Mouse (Mus musculus) urinary bladder, postnatal 36 days (tissue): ENCODE measurements around the gene Gm10392.

Source experiments
- DNase-seq, 2 experiments: peaks; one replicate each; pipeline ENCODE4 v3.0.0; 2022; ENCODE audit warnings: low spot score in 2 of 2, mixed read lengths in 1 of 2

The Gm10392 gene

GRCm38 (mm10) chr11:77492311-77492871 lies 26.6 kb downstream of the Gm10392 start:
- DNase-seq: no peak

GRCm38 (mm10) chr11:77491502-77492291 lies 27.3 kb downstream of the Gm10392 start:
- DNase-seq: peak; percentile 61 to 63

- DNase-seq: peak; percentile 77 to 87
Observed at GRCm38 (mm10) chr11:77491123-77491501, 27.9 kb downstream of the Gm10392 start.

GRCm38 (mm10) chr11:77490451-77490850 lies 28.5 kb downstream of the Gm10392 start:
- no peak for DNase-seq

GRCm38 (mm10) chr11:77489591-77490235 lies 29.3 kb downstream of the Gm10392 start, which contains the start of gene Ankrd13b:
Ankrd13b (minus strand) TSS chr11:77489678.
- DNase-seq: peak; percentile 63 to 71

GRCm38 (mm10) chr11:77488771-77489581 lies 30.0 kb downstream of the Gm10392 start:
- DNase-seq: no peak

- DNase-seq: no peak
Observed at GRCm38 (mm10) chr11:77486798-77487197, 32.2 kb downstream of the Gm10392 start.

GRCm38 (mm10) chr11:77485229-77485628 lies 33.8 kb downstream of the Gm10392 start:
- DNase-seq: no peak

- DNase-seq: no peak
Observed at GRCm38 (mm10) chr11:77483510-77484255, 35.3 kb downstream of the Gm10392 start.

- no peak for DNase-seq
Observed at GRCm38 (mm10) chr11:77483043-77483442, 36.0 kb downstream of the Gm10392 start.

- no peak for DNase-seq
Observed at GRCm38 (mm10) chr11:77476895-77477294, 42.1 kb downstream of the Gm10392 start.

GRCm38 (mm10) chr11:77476216-77476615 lies 42.8 kb downstream of the Gm10392 start:
- no peak for DNase-seq

GRCm38 (mm10) chr11:77472775-77473174 lies 46.2 kb downstream of the Gm10392 start:
- no peak for DNase-seq

- no peak for DNase-seq
Observed at GRCm38 (mm10) chr11:77471407-77471806, 47.6 kb downstream of the Gm10392 start.

- DNase-seq: no peak
Observed at GRCm38 (mm10) chr11:77468397-77468796, 50.6 kb downstream of the Gm10392 start.

- DNase-seq: peak; percentile 67 to 79
Observed at GRCm38 (mm10) chr11:77467784-77468183, 51.2 kb downstream of the Gm10392 start.

- DNase-seq: peak; percentile 66 to 78
Observed at GRCm38 (mm10) chr11:77467157-77467556, 51.8 kb downstream of the Gm10392 start.
